Mouse (Mus musculus) layer of hippocampus, postnatal 14 days (tissue): ENCODE results near the gene Zfp991. TPM values are rescaled to one million over a fixed set of nuclear protein-coding genes. Genes with fewer than 3 reads are reported as not detected.
A peak's percentile ranks its signal among the peaks of the same experiment; 100 is the strongest.
"Not testable (repeated sequence)": the region's sequence is repeated elsewhere in the genome, so short reads cannot be mapped to it uniquely, and the experiment has no call there.

Experiments
- DNase-seq, 2 experiments: peaks; one replicate each; pipeline ENCODE4 v3.0.0; 2021 to 2022; ENCODE audit warnings: low spot score in 2 of 2, mixed read lengths in 1 of 2
- total RNA-seq, 2 experiments: library from RNA; stranded (reverse); gene quantifications; 2 replicates each; pipeline ENCODE4 v1.2.3; 2021

The Zfp991 gene
- total RNA-seq, 2 experiments from 2014 or later = 7.5 to 8.4 TPM

GRCm38 (mm10) chr4:147181969-147182705 lies 50.3 kb downstream of the Zfp991 start:
- DNase-seq = not testable (repeated sequence)

- not testable (repeated sequence) for DNase-seq
Measured at GRCm38 (mm10) chr4:147186824-147187223, 55.0 kb downstream of the Zfp991 start.

DNA sequence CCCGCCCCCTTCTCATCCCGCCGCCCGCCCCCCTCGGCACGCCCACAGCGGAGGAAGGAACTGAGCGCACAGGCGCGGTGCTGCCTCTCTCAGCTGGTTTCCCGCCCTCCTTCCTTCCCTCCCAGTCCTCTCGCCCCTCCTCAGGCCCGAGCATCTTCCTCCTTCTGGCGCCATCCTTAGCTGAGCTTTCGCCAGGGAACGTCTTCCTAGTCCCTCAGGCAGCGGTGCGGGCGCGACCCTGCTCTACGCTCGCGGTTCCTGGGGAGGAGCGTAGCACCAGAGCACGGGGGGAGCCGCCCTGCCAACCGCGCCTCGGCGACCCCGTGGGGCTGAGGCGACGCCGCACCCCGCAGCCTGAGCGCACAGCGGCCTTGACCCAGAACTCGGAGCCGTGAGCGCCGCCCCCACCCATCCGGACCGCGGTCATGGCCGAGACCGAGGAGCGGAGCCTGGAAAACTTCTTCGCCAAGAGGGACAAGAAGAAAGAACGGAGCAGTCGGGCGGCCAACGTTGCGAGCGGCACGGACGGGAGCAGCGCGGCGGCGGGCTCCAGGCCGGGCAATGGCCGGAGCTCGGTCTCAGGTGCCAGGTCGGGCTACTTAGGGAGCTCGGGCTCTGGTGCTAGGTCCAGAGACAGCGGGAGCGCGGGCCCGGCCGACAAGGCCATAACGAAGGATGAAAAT lies 55.6 kb downstream of the Zfp991 start:
- not testable (repeated sequence) for DNase-seq

DNA sequence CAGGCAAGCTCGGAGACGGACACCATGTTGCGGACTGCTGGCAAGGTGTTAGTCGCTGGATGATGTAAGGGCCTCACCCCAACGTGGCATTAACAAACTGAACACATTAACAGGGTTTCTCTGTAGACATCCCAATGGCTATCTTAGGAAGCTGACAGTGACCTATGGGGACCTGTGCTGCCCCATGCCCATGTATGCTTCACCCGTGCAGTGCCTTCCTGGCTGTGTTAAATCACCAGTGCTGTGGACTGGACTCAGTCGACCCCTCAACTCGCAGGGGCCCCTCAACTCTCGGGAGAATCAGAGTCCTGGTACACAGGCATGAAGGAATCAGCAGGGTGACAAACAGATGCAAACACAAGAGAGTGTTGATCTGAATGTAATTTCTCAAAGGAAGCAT lies 63.3 kb downstream of the Zfp991 start:
- DNase-seq = not testable (repeated sequence)

GRCm38 (mm10) chr4:147197210-147197609 lies 65.4 kb downstream of the Zfp991 start:
- DNase-seq = not testable (repeated sequence)

GRCm38 (mm10) chr4:147199055-147199750 lies 67.4 kb downstream of the Zfp991 start:
- not testable (repeated sequence) for DNase-seq

GRCm38 (mm10) chr4:147201920-147202660 lies 70.3 kb downstream of the Zfp991 start:
- not testable (repeated sequence) for DNase-seq

- not testable (repeated sequence) for DNase-seq
Measured at GRCm38 (mm10) chr4:147212182-147212928, 80.5 kb downstream of the Zfp991 start.

DNA sequence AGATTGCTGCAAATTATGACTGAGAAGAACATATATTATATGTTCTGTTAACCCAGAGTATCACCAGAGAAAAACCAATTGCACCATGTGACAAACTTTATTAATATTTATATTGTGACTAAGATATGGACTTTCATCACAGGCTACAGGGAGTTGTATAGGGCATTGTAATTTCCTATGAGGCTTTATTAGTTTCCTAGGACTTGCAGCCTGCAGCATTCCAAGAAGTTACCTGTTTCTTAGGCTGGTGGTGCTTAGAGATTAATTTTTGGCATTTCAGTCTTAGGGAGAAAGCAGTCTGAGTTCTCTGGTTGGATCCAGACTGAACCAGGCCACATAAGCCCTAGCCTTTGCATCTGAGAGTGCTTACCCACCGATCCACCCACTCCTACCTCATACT lies 82.4 kb downstream of the Zfp991 start:
- DNase-seq = not testable (repeated sequence)

- DNase-seq = not testable (repeated sequence)
Measured at GRCm38 (mm10) chr4:147217676-147218075, 85.8 kb downstream of the Zfp991 start.

DNA sequence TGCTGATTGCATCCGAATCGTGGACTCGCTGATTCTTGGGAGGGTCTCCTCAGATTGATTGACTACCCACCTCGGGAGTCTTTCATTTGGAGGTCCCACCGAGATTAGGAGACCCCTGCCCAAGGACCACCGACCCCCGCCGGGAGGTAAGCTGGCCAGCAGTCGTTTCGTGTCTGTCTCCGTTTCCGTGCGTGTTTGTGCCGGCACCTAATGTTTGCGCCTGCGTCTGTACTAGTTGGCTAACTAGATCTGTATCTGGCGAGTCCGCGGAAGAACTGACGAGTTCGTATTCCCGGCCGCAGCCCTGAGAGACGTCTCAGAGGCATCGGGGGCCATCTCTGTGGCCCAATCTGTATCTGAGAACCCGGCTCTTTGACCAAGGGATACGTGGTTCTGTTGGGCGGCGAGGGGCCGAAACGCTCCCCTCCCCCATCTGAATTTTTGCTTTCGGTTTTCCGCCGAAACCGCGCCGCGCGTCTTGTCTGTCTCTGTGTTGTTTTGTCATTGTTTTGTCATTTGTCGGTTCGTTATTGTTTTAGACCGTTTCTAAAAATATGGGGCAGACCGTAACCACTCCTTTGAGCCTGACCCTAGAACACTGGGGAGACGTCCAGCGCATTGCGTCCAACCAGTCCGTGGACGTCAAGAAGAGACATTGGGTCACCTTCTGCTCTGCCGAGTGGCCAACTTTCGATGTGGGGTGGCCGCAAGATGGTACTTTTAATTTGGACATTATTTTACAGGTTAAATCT lies 87.7 kb downstream of the Zfp991 start:
- DNase-seq = peak in 1 of 2 experiments; percentile 20

- DNase-seq = not testable (repeated sequence)
Measured at GRCm38 (mm10) chr4:147220226-147220625, 88.4 kb downstream of the Zfp991 start.

- DNase-seq = not testable (repeated sequence)
Measured at GRCm38 (mm10) chr4:147222021-147222420, 90.2 kb downstream of the Zfp991 start.

GRCm38 (mm10) chr4:147223778-147224435 lies 92.1 kb downstream of the Zfp991 start:
- DNase-seq = not testable (repeated sequence)

GRCm38 (mm10) chr4:147225616-147226015 lies 93.8 kb downstream of the Zfp991 start:
- not testable (repeated sequence) for DNase-seq

DNA sequence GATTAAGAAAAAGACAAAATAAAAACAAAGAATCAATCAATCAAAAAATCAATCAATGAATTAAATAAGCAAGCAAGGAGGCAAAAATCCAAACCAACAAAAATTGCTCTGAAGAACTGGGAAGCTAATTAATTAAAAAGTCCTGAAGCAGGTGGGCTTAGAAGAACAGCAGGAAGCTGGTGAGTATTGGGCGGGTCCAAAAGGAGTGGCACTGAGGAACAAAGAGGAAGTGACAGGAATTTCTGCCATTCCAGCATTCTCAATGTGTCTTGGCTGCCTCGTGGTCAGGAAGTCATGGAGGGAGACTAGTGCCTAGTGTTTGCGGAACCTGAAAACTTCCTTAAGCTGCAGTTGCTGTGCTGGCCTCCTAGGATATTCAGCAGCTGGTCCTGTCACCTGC lies 98.2 kb downstream of the Zfp991 start:
- not testable (repeated sequence) for DNase-seq
